Mouse (Mus musculus): ENCODE results near the gene Rph3a. TPM values are rescaled to one million over a fixed set of nuclear protein-coding genes. Genes with fewer than 3 reads are reported as not detected.

Gene Rph3a
- polyA plus RNA-seq, 1 experiment from 2014 or later: 0.10 TPM

DNA sequence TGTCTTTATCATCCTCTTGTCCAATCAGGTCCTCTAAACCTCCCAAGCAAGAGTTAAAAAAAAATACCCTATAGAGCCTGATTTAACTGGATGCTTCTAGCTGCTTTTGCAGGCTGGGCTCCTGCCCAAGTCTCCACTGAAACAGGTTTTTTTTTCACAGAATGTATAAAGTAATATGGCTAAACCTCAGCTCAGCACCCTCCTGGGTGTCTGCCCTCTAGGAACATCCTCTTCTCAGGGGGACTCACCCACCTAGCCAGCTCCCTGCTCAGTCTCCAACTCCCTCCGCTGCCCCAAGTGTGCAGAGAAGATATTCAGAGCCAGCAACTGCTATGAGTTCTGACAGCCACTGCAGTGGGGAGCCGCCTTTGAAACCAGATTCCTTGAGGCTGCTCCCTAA, 2.1 kb upstream of the Rph3a start:
- H3K4me2 ChIP-seq (ENCODE audit: low read depth, low read length): no peak overlapping the region
- 31% methylated on average over 2 of the region's 2 CpGs for WGBS
- H3K9ac ChIP-seq (ENCODE audit: low read length): no peak overlapping the region
- H3K27me3 ChIP-seq (ENCODE audit: control insufficient read depth, insufficient read depth, low read depth, low read length): peaks cover 3% of the 10 kb centered on the region
- H3K27ac ChIP-seq (ENCODE audit: low read length): no peak overlapping the region
- ATAC-seq (ENCODE audit: low read depth): no peak
- no peaks in the 10 kb centered on the region for H3K36me3 ChIP-seq (ENCODE audit: control insufficient read depth, insufficient read depth, low read length)
- H3K4me1 ChIP-seq (replicated peaks; ENCODE audit: control insufficient read depth, insufficient read depth, low read length): no peaks in the 10 kb centered on the region
- H3K9me3 ChIP-seq (ENCODE audit: control insufficient read depth, low read length): no peaks in the 10 kb centered on the region
- H3K4me3 ChIP-seq (ENCODE audit: low read length): no peak overlapping the region

DNA sequence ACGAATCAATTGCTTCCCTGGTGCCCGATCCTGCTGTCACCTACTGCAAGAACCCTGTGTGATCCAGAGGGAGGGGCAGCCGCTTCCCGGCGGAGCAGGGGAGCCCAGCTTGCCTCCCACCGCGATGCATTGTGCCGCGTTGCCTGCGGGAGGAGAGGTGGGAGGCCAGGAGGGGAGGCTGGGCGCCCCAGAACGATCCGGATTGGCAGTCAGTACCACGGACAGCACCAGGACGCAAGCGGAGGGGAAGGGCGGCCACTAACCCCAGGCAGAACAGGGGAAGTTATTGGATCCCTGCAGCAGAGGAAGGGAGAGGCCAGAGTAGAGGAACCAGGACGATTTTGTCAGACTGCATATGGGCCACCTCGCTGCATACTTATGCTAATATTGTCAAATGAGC, 486 bp downstream of the Rph3a start:
- peak; percentile 41; the same call in 1 of the 2 replicates for ATAC-seq (ENCODE audit: low read depth)
- H3K27ac ChIP-seq (ENCODE audit: low read length): no peak overlapping the region
- H3K9me3 ChIP-seq (ENCODE audit: control insufficient read depth, low read length): no peaks in the 10 kb centered on the region
- 1% methylated on average over 19 of the region's 19 CpGs for WGBS
- no peak overlapping the region for H3K4me2 ChIP-seq (ENCODE audit: low read depth, low read length)
- no peaks in the 10 kb centered on the region for H3K4me1 ChIP-seq (replicated peaks; ENCODE audit: control insufficient read depth, insufficient read depth, low read length)
- no peaks in the 10 kb centered on the region for H3K36me3 ChIP-seq (ENCODE audit: control insufficient read depth, insufficient read depth, low read length)
- H3K27me3 ChIP-seq (ENCODE audit: control insufficient read depth, insufficient read depth, low read depth, low read length): peaks cover 3% of the 10 kb centered on the region
- no peak overlapping the region for H3K9ac ChIP-seq (ENCODE audit: low read length)
- no peak overlapping the region for H3K4me3 ChIP-seq (ENCODE audit: low read length)

DNA sequence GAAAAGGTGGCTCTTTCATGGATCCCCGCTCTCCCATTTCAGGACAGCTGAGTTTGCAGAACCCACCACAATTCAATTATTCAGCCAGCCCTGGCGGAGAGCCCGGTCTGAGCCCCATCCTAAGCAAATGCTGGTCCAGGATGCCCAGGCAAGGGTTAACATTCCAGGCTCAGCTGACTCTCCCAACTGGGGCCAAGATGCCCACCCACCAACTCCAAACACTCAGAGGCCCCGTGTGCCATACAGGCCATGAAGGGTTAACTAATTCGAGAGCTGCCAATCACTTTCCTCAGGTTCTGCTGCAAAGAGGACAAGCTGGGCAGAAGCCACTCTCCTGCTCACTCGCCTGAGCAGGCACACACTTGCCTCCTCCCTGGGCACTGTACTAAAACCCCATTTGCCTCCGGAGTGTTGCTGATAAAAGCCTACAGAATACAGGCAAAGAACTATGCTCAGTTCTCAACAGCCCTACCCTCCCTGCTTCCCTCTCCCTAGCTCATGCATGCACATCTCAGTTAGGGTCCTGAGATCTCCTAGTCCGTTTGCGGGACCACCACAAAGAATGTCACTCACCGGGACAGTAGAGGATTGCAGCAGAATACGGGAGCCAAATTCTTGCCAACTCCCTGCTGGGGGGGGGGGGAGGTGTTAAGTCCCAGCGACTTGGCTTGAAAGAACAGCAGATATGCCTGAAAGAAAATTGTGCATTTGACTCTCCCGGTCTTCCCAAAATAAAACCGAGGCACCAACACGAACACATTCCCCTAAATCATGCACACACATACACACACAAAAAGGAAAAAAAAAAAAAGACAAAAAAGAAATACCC, 1.3 kb downstream of the Rph3a start:
- no peak overlapping the region for H3K9ac ChIP-seq (ENCODE audit: low read length)
- H3K27me3 ChIP-seq (ENCODE audit: control insufficient read depth, insufficient read depth, low read depth, low read length): peaks cover 3% of the 10 kb centered on the region
- no peaks in the 10 kb centered on the region for H3K9me3 ChIP-seq (ENCODE audit: control insufficient read depth, low read length)
- no peak overlapping the region for H3K4me2 ChIP-seq (ENCODE audit: low read depth, low read length)
- H3K36me3 ChIP-seq (ENCODE audit: control insufficient read depth, insufficient read depth, low read length): no peaks in the 10 kb centered on the region
- H3K4me1 ChIP-seq (replicated peaks; ENCODE audit: control insufficient read depth, insufficient read depth, low read length): no peaks in the 10 kb centered on the region
- no peak for ATAC-seq (ENCODE audit: low read depth)
- H3K4me3 ChIP-seq (ENCODE audit: low read length): no peak overlapping the region
- no peak overlapping the region for H3K27ac ChIP-seq (ENCODE audit: low read length)
- 18% methylated on average over 15 of the region's 15 CpGs for WGBS

DNA sequence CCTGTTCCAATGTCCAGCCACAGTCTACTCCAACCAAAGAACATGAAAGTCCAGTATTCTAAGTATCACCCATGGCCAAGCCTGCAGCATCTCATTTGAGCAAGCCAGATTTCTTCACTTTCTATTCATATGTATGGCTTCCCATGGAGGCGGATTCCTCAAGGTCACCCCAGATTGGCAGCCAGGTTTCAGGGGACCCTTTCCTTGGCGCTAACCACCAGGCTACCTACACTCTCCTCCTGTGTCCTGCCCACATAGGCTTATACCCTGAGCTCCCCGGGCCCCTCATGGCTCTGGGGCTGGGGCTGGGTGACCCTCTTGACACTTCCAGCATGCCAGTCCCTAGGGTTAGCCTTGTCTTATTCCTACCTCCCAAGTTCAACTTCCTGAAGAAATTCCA, 2.3 kb downstream of the Rph3a start:
- Histone ChIP-seq H3K9me3 (ENCODE audit: control insufficient read depth, low read length) (no peaks in the 10 kb centered on the region), H3K4me1 (replicated peaks; ENCODE audit: control insufficient read depth, insufficient read depth, low read length) (no peaks in the 10 kb centered on the region), H3K27ac (ENCODE audit: low read length) (no peak overlapping the region), H3K4me2 (ENCODE audit: low read depth, low read length) (no peak overlapping the region), H3K9ac (ENCODE audit: low read length) (no peak overlapping the region), H3K36me3 (ENCODE audit: control insufficient read depth, insufficient read depth, low read length) (no peaks in the 10 kb centered on the region), H3K27me3 (ENCODE audit: control insufficient read depth, insufficient read depth, low read depth, low read length) (peaks cover 3% of the 10 kb centered on the region), H3K4me3 (ENCODE audit: low read length) (no peak overlapping the region)
- no peak for ATAC-seq (ENCODE audit: low read depth)
- 70% methylated on average over 3 of the region's 3 CpGs for WGBS

DNA sequence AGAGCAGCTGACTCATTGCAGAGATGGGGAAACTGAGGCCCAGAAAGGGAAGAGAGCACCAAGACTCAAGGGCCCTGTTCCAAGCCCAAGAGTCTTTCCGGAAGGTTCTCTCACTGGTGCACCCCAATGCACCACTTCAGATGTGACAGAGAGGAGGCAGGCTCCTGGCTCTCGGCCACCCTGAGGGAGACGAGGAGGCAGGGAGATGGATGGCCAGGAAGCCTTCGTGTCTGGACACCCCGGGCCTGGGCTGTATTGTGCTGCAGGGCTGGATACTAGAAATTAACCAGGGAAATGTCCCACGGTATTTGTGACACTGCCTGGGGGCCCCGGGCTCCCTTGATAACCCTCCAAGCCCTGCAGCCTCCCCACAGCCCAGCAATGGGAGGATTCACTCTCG, 2.8 kb downstream of the Rph3a start:
- H3K27me3 ChIP-seq (ENCODE audit: control insufficient read depth, insufficient read depth, low read depth, low read length): peaks cover 3% of the 10 kb centered on the region
- no peak overlapping the region for H3K9ac ChIP-seq (ENCODE audit: low read length)
- no peak overlapping the region for H3K4me2 ChIP-seq (ENCODE audit: low read depth, low read length)
- no peak overlapping the region for H3K27ac ChIP-seq (ENCODE audit: low read length)
- H3K36me3 ChIP-seq (ENCODE audit: control insufficient read depth, insufficient read depth, low read length): no peaks in the 10 kb centered on the region
- no peak for ATAC-seq (ENCODE audit: low read depth)
- no peaks in the 10 kb centered on the region for H3K4me1 ChIP-seq (replicated peaks; ENCODE audit: control insufficient read depth, insufficient read depth, low read length)
- 69% methylated on average over 8 of the region's 8 CpGs for WGBS
- H3K9me3 ChIP-seq (ENCODE audit: control insufficient read depth, low read length): no peaks in the 10 kb centered on the region
- no peak overlapping the region for H3K4me3 ChIP-seq (ENCODE audit: low read length)

DNA sequence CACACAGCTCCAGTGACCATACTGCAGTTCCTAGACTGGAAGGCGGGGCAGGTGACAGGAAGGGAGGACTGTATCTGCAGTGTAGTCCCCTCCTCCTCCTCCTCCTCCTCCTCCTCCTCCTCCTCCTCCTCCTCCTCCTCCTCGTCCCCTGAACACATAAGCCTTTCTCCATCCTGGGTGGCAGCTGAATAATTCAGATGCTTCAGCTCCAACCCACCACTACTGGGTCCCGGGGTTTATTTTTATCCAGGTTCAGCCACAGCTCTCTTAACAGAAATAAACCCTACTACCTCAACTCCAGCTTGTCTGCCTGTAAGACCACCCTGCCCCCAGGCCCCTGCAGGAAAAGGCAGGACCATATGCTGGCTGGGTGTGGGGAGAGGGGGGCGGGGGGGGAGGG, 3.7 kb downstream of the Rph3a start:
- WGBS: 49% methylated on average over 3 of the region's 4 CpGs

DNA sequence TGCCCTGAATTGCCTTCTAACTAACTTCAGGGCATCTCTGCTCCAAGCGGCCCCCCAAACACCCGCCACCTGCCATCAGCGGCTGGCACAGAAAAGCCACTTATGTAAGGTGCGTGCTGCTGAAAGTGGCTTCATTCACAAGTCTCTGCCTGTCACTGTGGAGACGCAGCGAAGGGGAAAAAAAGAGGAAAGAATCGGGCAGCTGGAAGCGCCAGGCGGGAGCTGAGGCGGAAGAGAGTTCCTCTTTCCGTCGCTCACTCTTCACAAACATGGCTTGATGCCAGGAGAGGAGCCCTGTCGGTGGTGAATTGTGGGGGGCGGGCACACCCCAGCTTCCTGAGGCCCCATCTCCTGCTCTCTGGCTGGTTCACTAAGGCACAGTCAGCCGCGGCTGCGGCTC, 6.1 kb downstream of the Rph3a start:
- H3K4me2 ChIP-seq (ENCODE audit: low read depth, low read length): no peak overlapping the region
- no peaks in the 10 kb centered on the region for H3K4me1 ChIP-seq (replicated peaks; ENCODE audit: control insufficient read depth, insufficient read depth, low read length)
- no peaks in the 10 kb centered on the region for H3K9me3 ChIP-seq (ENCODE audit: control insufficient read depth, low read length)
- H3K9ac ChIP-seq (ENCODE audit: low read length): no peak overlapping the region
- H3K4me3 ChIP-seq (ENCODE audit: low read length): no peak overlapping the region
- WGBS: 28% methylated on average over 17 of the region's 17 CpGs
- H3K36me3 ChIP-seq (ENCODE audit: control insufficient read depth, insufficient read depth, low read length): no peaks in the 10 kb centered on the region
- no peak overlapping the region for H3K27ac ChIP-seq (ENCODE audit: low read length)
- no peaks in the 10 kb centered on the region for H3K27me3 ChIP-seq (ENCODE audit: control insufficient read depth, insufficient read depth, low read depth, low read length)
- no peak for ATAC-seq (ENCODE audit: low read depth)

More for the DNA sequence above, 3.7 kb downstream of the Rph3a start:
- ATAC-seq (ENCODE audit: low read depth): no peak
- Histone ChIP-seq H3K4me3 (ENCODE audit: low read length) (no peak overlapping the region), H3K9me3 (ENCODE audit: control insufficient read depth, low read length) (no peaks in the 10 kb centered on the region), H3K27me3 (ENCODE audit: control insufficient read depth, insufficient read depth, low read depth, low read length) (peaks cover 3% of the 10 kb centered on the region), H3K4me2 (ENCODE audit: low read depth, low read length) (no peak overlapping the region), H3K9ac (ENCODE audit: low read length) (no peak overlapping the region), H3K36me3 (ENCODE audit: control insufficient read depth, insufficient read depth, low read length) (no peaks in the 10 kb centered on the region), H3K4me1 (replicated peaks; ENCODE audit: control insufficient read depth, insufficient read depth, low read length) (no peaks in the 10 kb centered on the region), H3K27ac (ENCODE audit: low read length) (no peak overlapping the region)

DNA sequence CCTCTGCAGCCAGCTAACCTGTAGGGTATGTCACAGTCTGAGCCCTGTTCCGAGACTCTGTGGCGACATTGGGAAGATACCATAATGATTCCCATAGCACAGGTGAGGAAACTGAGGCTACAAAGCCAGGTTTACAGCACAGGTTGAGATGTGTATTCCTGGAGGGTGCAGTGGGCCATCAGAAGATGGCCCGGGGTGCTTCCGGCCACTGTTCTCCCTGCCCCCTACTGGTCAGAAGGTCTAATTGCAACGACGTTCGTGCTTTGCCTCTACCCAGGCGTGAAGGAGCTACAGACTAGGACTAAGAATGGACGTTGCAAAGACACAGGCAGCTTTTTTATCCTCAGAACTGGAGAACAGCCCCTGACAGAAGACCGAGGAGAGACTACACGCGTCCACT, 10.3 kb downstream of the Rph3a start:
- H3K27me3 ChIP-seq (ENCODE audit: control insufficient read depth, insufficient read depth, low read depth, low read length): no peaks in the 10 kb centered on the region
- no peak overlapping the region for H3K9ac ChIP-seq (ENCODE audit: low read length)
- no peaks in the 10 kb centered on the region for H3K36me3 ChIP-seq (ENCODE audit: control insufficient read depth, insufficient read depth, low read length)
- 36% methylated on average over 12 of the region's 12 CpGs for WGBS
- no peak overlapping the region for H3K27ac ChIP-seq (ENCODE audit: low read length)
- no peak overlapping the region for H3K4me2 ChIP-seq (ENCODE audit: low read depth, low read length)
- H3K4me1 ChIP-seq (replicated peaks; ENCODE audit: control insufficient read depth, insufficient read depth, low read length): no peaks in the 10 kb centered on the region
- H3K4me3 ChIP-seq (ENCODE audit: low read length): no peak overlapping the region
- ATAC-seq (ENCODE audit: low read depth): no peak
- no peaks in the 10 kb centered on the region for H3K9me3 ChIP-seq (ENCODE audit: control insufficient read depth, low read length)

DNA sequence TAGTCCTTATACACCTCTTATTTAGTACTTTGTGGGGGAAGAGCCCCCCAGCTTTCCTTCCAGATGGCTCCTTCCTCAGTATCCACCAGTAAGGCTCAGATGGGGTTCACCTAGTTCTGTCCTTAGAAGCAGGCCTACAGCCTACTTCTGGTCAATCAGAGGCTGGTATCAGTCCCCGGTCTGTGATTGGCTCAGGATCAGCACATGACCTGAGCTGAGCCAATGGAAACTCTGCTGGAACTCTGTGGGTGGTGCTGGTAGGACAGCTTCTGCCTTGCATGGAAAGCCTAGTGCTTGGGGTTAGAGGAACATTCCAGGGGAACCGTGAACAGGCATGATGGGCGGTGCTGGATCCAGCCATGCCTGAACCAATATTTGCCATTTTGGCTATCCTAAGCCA, 21.5 kb downstream of the Rph3a start:
- whole genome bisulfite sequencing: 79% methylated on average over 3 of the region's 3 CpGs
- no peak for ATAC-seq (ENCODE audit: low read depth)
- no peaks in the 10 kb centered on the region for H3K9me3 ChIP-seq (ENCODE audit: control insufficient read depth, low read length)
- H3K4me3 ChIP-seq (ENCODE audit: low read length): no peak overlapping the region
- no peak overlapping the region for H3K27ac ChIP-seq (ENCODE audit: low read length)
- no peak overlapping the region for H3K9ac ChIP-seq (ENCODE audit: low read length)
- no peaks in the 10 kb centered on the region for H3K4me1 ChIP-seq (replicated peaks; ENCODE audit: control insufficient read depth, insufficient read depth, low read length)
- H3K4me2 ChIP-seq (ENCODE audit: low read depth, low read length): no peak overlapping the region
- no peaks in the 10 kb centered on the region for H3K36me3 ChIP-seq (ENCODE audit: control insufficient read depth, insufficient read depth, low read length)
- H3K27me3 ChIP-seq (ENCODE audit: control insufficient read depth, insufficient read depth, low read depth, low read length): no peaks in the 10 kb centered on the region
